Mouse (Mus musculus) heart, adult 2 months (tissue): ENCODE results near the gene Olfr788. TPM values are rescaled to one million over a fixed set of nuclear protein-coding genes. Genes with fewer than 3 reads are reported as not detected.

Experiments used
- DNase-seq, 2 experiments: peaks; one replicate each; pipeline ENCODE4 v3.0.0; 2021
- H3K27ac ChIP-seq: fragments of 200-600 bp; 2 replicates; pipeline ENCODE4 v1.8.1; 2022
- H3K27me3 ChIP-seq: fragments of 200-500 bp; 2 replicates; pipeline ENCODE4 v1.6.1; 2012; ENCODE audit warnings: mild to moderate bottlenecking, low read length, inconsistent platforms, mixed read lengths; ENCODE audit not compliant: control insufficient read depth, insufficient read depth
- H3K36me3 ChIP-seq: fragments of 200-500 bp; 2 replicates; pipeline ENCODE4 v1.6.1; 2012; ENCODE audit warnings: low read length, inconsistent platforms; ENCODE audit not compliant: control insufficient read depth, insufficient read depth
- H3K4me1 ChIP-seq: fragments of 200-500 bp; 2 replicates; pipeline ENCODE4 v1.6.1; 2011; ENCODE audit warnings: low read length; ENCODE audit not compliant: control insufficient read depth, insufficient read depth
- H3K4me3 ChIP-seq: fragments of 200-600 bp; 2 replicates; pipeline ENCODE4 v1.8.1; 2022
- H3K79me2 ChIP-seq: fragments of 200-500 bp; replicated peaks from 2 replicates; pipeline ENCODE4 v1.6.1; 2012; ENCODE audit warnings: mild to moderate bottlenecking, inconsistent platforms, low read length, moderate library complexity, mixed read lengths; ENCODE audit not compliant: control insufficient read depth, insufficient read depth
- H3K9ac ChIP-seq: fragments of 200-500 bp; 2 replicates; pipeline ENCODE4 v1.6.1; 2012; ENCODE audit warnings: low read depth, mild to moderate bottlenecking, control low read depth, inconsistent platforms, low read length, mixed read lengths
- CTCF ChIP-seq: fragments of 200-600 bp; IDR thresholded peaks from 2 replicates; pipeline ENCODE4 v1.8.1; 2022; ENCODE audit warnings: antibody characterized with exemption, mild to moderate bottlenecking, moderate library complexity
- EP300 ChIP-seq: fragments of 200-500 bp; IDR thresholded peaks from 2 replicates; pipeline ENCODE4 v1.6.1; 2011; ENCODE audit warnings: low read depth, low read length, control low read depth; ENCODE audit not compliant: insufficient read depth
- POLR2A ChIP-seq: fragments of 200-500 bp; IDR thresholded peaks from 2 replicates; pipeline ENCODE4 v1.6.1; 2011; ENCODE audit warnings: mild to moderate bottlenecking, low read depth, low read length, control low read depth; ENCODE audit not compliant: insufficient read depth
- WGBS: fragments of 180-500 bp; shearing (Covaris S2); methylation state at CpG from one replicate; pipeline ENCODE4 v1.1.7; 2018; 5-methylcytosine and 5-hydroxymethylcytosine counted together
- intact Hi-C: fragments of 180-260 bp; cut with DNase I; formaldehyde crosslinking; loops from one replicate; pipeline ENCODE4 v1.15.1; 2025
- long read RNA-seq: library from polyadenylated mRNA; stranded (forward); transcript quantifications from one replicate; pipeline ENCODE4 v2.0.0, GENCODE M21; 2021
- polyA plus RNA-seq: library from polyadenylated mRNA; depleted of rRNA; stranded (reverse); fragments of >200 nt; gene quantifications from 2 replicates; pipeline ENCODE4 v1.2.3, GENCODE M21; 2012; rRNA removed
- total RNA-seq, 2 experiments: library from RNA; stranded (reverse); gene quantifications; 2 replicates each; pipeline ENCODE4 v1.2.3; 2021

Olfr788 gene
- not detected for total RNA-seq
- polyA plus RNA-seq: not detected in 2 replicates
- long read RNA-seq: 0 reads

DNA sequence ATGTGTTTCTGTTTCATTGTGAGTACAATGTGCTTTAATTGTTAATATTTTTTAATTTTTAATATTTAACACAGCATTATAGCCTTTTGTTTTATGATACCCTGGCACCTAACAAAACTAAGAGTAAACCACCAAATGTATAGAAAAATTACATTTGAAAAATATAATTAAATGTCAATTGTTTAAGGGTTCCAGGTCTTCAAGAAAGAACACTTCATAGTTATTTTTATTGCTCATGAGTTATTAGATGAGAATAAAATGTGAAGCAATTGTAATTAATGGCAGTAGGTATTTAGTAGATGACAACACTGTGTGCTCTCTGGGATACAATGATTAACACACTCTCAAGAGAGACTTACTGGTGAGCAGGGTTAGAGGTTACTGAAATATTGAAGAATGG, at the start of gene Olfr788:
Gene Olfr788, plus strand, starts transcription at position 301 of the 400 bp plus-strand sequence.
- DNase-seq: no peak
- H3K27ac ChIP-seq: no peak within 1 kb of the TSS
- no peak within 1 kb of the TSS for H3K9ac ChIP-seq
- no peaks in the 10 kb centered on the region for H3K79me2 ChIP-seq
- intact Hi-C loops: no loop called here
- TF ChIP-seq EP300 (no peak), POLR2A (no peak), CTCF (no peak)
- no peaks in the 10 kb centered on the region for H3K4me1 ChIP-seq
- no peak within 1 kb of the TSS for H3K4me3 ChIP-seq
- H3K36me3 ChIP-seq: no peaks in the 10 kb centered on the region
- H3K27me3 ChIP-seq: no peaks in the 10 kb centered on the region

DNA sequence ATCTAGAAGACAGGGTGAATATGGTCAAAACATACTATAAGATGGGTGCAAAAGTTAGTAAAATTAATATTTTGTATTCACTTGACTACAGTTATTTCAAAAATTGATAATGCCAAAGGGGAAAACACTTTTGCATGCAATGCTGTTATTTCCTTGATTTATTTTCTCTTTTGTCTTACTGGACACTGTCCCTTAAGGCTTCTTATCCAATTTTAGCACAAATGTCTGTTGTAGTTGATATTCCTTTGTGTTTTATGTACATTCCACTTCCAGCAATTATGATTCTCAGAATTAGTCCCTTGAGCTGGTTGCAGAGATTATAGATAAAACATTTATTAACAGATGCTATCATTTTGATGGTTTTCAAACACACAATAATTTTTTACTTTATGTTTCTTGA, 43.8 kb upstream of the Olfr788 start, which contains the start of gene Olfr786:
Gene Olfr786, plus strand, starts transcription at position 301 of the 400 bp plus-strand sequence.
- Histone ChIP-seq H3K4me1 (no peaks in the 10 kb centered on the region), H3K27me3 (no peaks in the 10 kb centered on the region), H3K9ac (no peak within 1 kb of the TSS), H3K27ac (no peak within 1 kb of the TSS), H3K79me2 (no peaks in the 10 kb centered on the region), H3K36me3 (no peaks in the 10 kb centered on the region), H3K4me3 (no peak within 1 kb of the TSS)
- TF ChIP-seq CTCF: no peak
- TF ChIP-seq EP300: no peak
- TF ChIP-seq POLR2A: no peak
- intact Hi-C loops: no loop called here
- no peak for DNase-seq

DNA sequence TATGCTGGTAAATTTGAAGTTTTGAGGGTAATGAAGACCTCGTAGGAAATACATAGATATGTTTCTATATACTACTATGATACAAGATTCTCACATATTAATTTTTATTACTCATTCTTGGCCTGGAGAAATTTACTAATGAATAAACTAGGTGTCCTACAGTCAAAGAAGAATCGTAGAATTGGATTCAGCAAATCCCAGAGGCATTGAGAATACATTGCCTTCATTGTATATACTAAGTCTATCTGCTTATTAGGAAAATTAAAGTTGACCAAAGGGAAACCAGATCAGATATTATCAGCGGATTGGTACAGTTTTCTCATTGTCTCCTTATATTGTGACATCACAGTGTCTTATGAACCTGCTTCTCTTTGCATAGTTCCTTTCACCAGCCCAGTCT, 9.2 kb upstream of the Olfr788 start, which contains the start of gene Olfr787:
Gene Olfr787, plus strand, starts transcription at position 301 of the 400 bp plus-strand sequence.
- TF ChIP-seq CTCF: no peak
- TF ChIP-seq EP300: no peak
- no peak for TF ChIP-seq POLR2A
- no peaks in the 10 kb centered on the region for H3K36me3 ChIP-seq
- no peak within 1 kb of the TSS for H3K4me3 ChIP-seq
- intact Hi-C loops: no loop called here
- 72% methylated on average over 3 of the region's 3 CpGs for WGBS
- H3K27me3 ChIP-seq: no peaks in the 10 kb centered on the region
- H3K79me2 ChIP-seq: no peaks in the 10 kb centered on the region
- no peak within 1 kb of the TSS for H3K27ac ChIP-seq
- H3K9ac ChIP-seq: no peak within 1 kb of the TSS
- DNase-seq: no peak
- no peaks in the 10 kb centered on the region for H3K4me1 ChIP-seq

DNA sequence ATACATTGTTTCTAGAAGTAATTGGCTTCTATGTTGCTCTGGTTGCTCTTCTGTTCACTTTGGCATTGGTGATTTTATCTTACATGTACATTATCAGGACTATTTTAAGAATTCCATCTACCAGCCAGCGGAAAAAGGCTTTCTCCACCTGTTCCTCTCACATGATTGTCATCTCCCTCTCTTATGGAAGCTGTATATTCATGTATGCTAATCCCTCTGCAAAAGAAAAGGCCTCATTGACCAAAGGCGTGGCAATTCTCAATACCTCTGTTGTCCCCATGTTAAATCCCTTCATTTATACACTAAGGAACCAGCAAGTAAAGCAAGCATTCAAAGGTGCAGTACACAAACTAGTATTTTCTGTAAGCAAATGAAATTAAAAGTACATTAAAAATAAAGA, 2.5 kb downstream of the Olfr788 start:
- H3K9ac ChIP-seq: no peak overlapping the region
- H3K27me3 ChIP-seq: no peaks in the 10 kb centered on the region
- no peaks in the 10 kb centered on the region for H3K79me2 ChIP-seq
- 61% methylated on average over 2 of the region's 2 CpGs for WGBS
- no peak for DNase-seq
- no peaks in the 10 kb centered on the region for H3K4me1 ChIP-seq
- H3K4me3 ChIP-seq: no peak overlapping the region
- intact Hi-C loops: no loop called here
- TF ChIP-seq CTCF (no peak), POLR2A (no peak), EP300 (no peak)
- no peak overlapping the region for H3K27ac ChIP-seq
- H3K36me3 ChIP-seq: no peaks in the 10 kb centered on the region

DNA sequence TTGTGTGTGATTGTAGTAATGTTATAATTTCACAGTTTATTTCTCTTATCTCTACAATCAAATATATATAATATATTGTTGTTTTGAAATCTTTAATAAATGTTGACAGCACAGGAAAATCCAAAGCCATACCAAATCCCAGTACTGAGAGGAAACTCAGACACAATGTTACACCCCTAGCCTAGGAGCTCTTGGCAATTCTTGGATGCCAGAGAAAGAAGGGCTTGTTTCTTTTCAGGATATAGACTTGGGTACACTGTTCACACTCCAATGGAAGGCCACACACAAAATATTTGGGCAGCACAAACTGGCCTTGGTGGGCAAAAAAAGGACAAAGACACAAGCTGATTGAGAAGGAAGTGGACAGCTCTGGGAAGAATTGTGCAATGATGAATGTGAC, 2.9 kb downstream of the Olfr788 start:
- no peak for DNase-seq
- H3K79me2 ChIP-seq: no peaks in the 10 kb centered on the region

DNA sequence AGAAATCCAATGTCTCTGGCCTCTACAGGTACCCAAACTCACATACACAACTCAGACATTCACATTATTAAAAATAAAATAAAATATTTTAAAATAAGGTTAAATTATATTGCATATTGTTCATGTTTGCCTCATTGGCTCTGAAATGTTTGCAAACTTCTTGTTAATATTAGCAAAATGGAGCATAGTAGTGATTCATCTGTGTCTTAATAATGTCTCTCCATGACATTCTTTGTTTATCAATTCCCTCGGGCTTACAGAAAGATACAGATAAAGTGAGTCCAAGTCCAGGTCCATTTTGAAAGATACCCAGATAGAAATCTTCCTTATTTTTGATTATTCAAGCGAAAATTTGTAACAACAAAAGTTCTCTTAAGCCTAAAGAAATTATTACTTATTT, 13.7 kb downstream of the Olfr788 start, which contains the start of gene Olfr789:
Gene Olfr789, plus strand, starts transcription at position 301 of the 400 bp plus-strand sequence.
- H3K27ac ChIP-seq: no peak within 1 kb of the TSS
- H3K4me3 ChIP-seq: no peak within 1 kb of the TSS
- no peak for DNase-seq
- intact Hi-C loops: no loop called here
- WGBS: 33% methylated on average over 2 of the region's 2 CpGs
- H3K27me3 ChIP-seq: no peaks in the 10 kb centered on the region
- no peaks in the 10 kb centered on the region for H3K36me3 ChIP-seq
- H3K4me1 ChIP-seq: no peaks in the 10 kb centered on the region
- no peak within 1 kb of the TSS for H3K9ac ChIP-seq
- TF ChIP-seq CTCF: no peak
- no peak for TF ChIP-seq EP300
- no peak for TF ChIP-seq POLR2A
- no peaks in the 10 kb centered on the region for H3K79me2 ChIP-seq

More for the DNA sequence above, 2.9 kb downstream of the Olfr788 start:
- H3K4me3 ChIP-seq: no peak overlapping the region
- H3K36me3 ChIP-seq: no peaks in the 10 kb centered on the region
- no peaks in the 10 kb centered on the region for H3K4me1 ChIP-seq
- H3K27ac ChIP-seq: no peak overlapping the region
- intact Hi-C loops: no loop called here
- TF ChIP-seq CTCF: no peak
- no peak for TF ChIP-seq POLR2A
- no peak for TF ChIP-seq EP300
- H3K9ac ChIP-seq: no peak overlapping the region
- H3K27me3 ChIP-seq: no peaks in the 10 kb centered on the region
